Mouse (Mus musculus) midbrain, embryonic 10.5 days (tissue): ENCODE results near the gene Rsad1. TPM values are rescaled to one million over a fixed set of nuclear protein-coding genes. Genes with fewer than 3 reads are reported as not detected.

Source experiments
- DNase-seq: peaks from one replicate; pipeline ENCODE4 v3.0.0-alpha.2; 2017; ENCODE audit warnings: low spot score
- H3K27ac ChIP-seq: fragments of 300-500 bp; sonication (generic); replicated peaks from 2 replicates; pipeline ENCODE4 v1.5.1; 2016; ENCODE audit warnings: mild to moderate bottlenecking
- H3K27me3 ChIP-seq: fragments of 300-500 bp; sonication (generic); 2 replicates; pipeline ENCODE4 v1.6.1; 2016; ENCODE audit warnings: low read depth, mild to moderate bottlenecking; ENCODE audit not compliant: poor library complexity, severe bottlenecking
- H3K36me3 ChIP-seq: fragments of 300-500 bp; sonication (generic); 2 replicates; pipeline ENCODE4 v1.6.1; 2016; ENCODE audit warnings: mild to moderate bottlenecking, moderate library complexity
- H3K4me1 ChIP-seq: fragments of 300-500 bp; sonication (generic); 2 replicates; pipeline ENCODE4 v1.6.1; 2016
- H3K4me3 ChIP-seq: fragments of 300-500 bp; sonication (generic); 2 replicates; pipeline ENCODE4 v1.5.1; 2016; ENCODE audit warnings: mild to moderate bottlenecking, moderate library complexity
- H3K9me3 ChIP-seq: fragments of 300-500 bp; sonication (generic); replicated peaks from 2 replicates; pipeline ENCODE4 v1.6.1; 2016; ENCODE audit warnings: mild to moderate bottlenecking
- WGBS: fragments of 180-500 bp; shearing (Covaris S2); methylation state at CpG from one replicate; pipeline ENCODE4 v1.1.7; 2016; 5-methylcytosine and 5-hydroxymethylcytosine counted together
- polyA plus RNA-seq: library from polyadenylated mRNA; unstranded; fragments of >200 nt; fragmentation: Nextera tagmentation; extraction: Ambion mirVana; gene quantifications from 2 replicates; pipeline ENCODE4 v1.2.1, GENCODE M21; 2016

Rsad1 gene
- polyA plus RNA-seq, 1 experiment from 2014 or later, result 5.1 TPM

GRCm38 (mm10) chr11:94544422-94544821 lies 4.6 kb downstream of the Rsad1 start:
- WGBS, result 62% methylated on average over 18 of the region's 18 CpGs
- Histone ChIP-seq H3K4me3 (peak overlapping the region; percentile 35), H3K27me3 (no peaks in the 10 kb centered on the region), H3K9me3 (no peaks in the 10 kb centered on the region), H3K36me3 (peaks cover 16% of the 10 kb centered on the region), H3K27ac (0 out of 2 replicates have a peak overlapping the region, but pooled peaks have one; percentile 1), H3K4me1 (peaks cover 24% of the 10 kb centered on the region)
- no peak for DNase-seq

GRCm38 (mm10) chr11:94543932-94544331 lies 5.1 kb downstream of the Rsad1 start:
- H3K27ac ChIP-seq, result no peak overlapping the region
- H3K27me3 ChIP-seq, result no peaks in the 10 kb centered on the region
- peak overlapping the region; percentile 35; the same call in 1 of the 2 replicates for H3K4me3 ChIP-seq
- WGBS, result 37% methylated on average over 9 of the region's 9 CpGs
- H3K36me3 ChIP-seq, result peaks cover 16% of the 10 kb centered on the region
- H3K4me1 ChIP-seq, result peaks cover 21% of the 10 kb centered on the region
- H3K9me3 ChIP-seq, result no peaks in the 10 kb centered on the region
- DNase-seq, result peak; percentile 69

DNA sequence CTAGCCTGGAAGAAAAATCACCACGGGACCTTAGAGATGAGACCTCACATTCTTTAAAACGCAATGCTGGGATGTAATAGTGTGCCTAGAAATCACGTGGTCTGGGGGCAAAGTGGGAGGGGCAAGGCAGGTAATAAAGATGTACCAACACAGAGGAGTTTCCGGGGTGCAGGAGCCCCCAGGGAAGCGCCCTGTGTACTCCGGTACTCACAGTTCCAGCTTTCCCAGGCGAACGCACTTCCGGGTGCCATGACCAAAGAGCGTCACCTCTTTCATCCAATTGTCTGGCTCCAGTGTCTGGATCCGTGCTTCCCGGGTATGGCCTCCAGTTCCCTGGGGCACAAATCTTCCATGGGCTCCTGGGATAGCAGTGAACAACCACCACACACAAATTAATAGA lies 5.7 kb downstream of the Rsad1 start:
- no peaks in the 10 kb centered on the region for H3K9me3 ChIP-seq
- no peak overlapping the region for H3K27ac ChIP-seq
- peaks cover 16% of the 10 kb centered on the region for H3K36me3 ChIP-seq
- no peak overlapping the region for H3K4me3 ChIP-seq
- peaks cover 15% of the 10 kb centered on the region for H3K4me1 ChIP-seq
- 85% methylated on average over 12 of the region's 12 CpGs for WGBS
- H3K27me3 ChIP-seq, result no peaks in the 10 kb centered on the region
- no peak for DNase-seq

DNA sequence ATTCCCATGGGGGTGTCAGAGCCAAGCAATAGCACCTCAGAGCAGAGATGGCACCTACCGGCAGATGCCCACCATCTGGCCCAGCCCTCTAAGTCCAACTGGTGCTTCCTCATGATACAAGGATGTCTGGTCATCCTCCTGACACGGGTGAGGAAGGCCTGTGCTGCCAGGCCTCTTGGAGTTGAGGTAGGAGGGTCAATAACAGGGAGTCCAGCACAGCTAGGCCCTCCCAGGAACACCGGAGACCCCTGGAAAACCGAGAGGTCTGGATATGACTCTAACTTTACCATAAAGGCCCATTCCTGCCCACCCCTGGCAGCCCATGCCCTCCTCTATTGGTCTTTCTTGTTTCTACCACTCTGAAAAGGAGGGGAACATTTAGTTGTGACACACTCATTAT lies 6.7 kb downstream of the Rsad1 start:
- whole genome bisulfite sequencing, result 88% methylated on average over 4 of the region's 4 CpGs
- H3K4me3 ChIP-seq, result no peak overlapping the region
- H3K9me3 ChIP-seq, result no peaks in the 10 kb centered on the region
- H3K4me1 ChIP-seq, result peaks cover 9% of the 10 kb centered on the region
- peaks cover 16% of the 10 kb centered on the region for H3K36me3 ChIP-seq
- DNase-seq, result no peak
- H3K27ac ChIP-seq, result no peak overlapping the region
- no peaks in the 10 kb centered on the region for H3K27me3 ChIP-seq

- H3K4me3 ChIP-seq, result no peak overlapping the region
- no peaks in the 10 kb centered on the region for H3K27me3 ChIP-seq
- H3K9me3 ChIP-seq, result no peaks in the 10 kb centered on the region
- no peak for DNase-seq
- H3K36me3 ChIP-seq, result peaks cover 16% of the 10 kb centered on the region
- H3K4me1 ChIP-seq, result peaks cover 8% of the 10 kb centered on the region
- H3K27ac ChIP-seq, result no peak overlapping the region
- 82% methylated on average over 7 of the region's 7 CpGs for WGBS
Measured at GRCm38 (mm10) chr11:94539761-94540160, 9.3 kb downstream of the Rsad1 start.

DNA sequence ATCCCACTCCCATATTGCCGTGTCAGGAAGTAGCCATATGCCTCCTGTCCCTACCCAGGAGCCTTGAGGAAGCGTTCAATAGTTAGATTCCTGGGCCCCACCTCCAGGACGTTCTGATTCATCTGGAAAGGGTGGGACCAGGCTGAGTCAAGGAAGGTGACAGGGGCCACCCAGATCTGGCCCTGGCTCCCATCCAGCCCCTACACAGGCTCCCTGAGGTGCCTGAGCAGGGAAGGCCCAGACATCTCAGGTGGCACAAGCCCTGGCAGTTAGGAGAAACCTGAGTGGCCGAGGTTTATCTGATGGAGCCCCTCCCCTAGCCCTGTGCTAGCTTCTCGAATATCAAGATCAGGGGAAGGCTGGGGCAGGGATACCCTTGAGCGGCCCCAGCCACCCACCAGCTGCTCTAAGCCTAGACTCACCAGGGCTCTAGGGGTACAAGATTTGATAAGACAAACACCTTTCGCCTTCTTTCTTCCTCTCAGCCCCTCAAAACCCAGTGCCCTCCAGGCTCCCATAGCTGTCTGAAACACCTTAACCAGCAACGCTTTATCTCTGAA lies 10.2 kb downstream of the Rsad1 start:
- H3K27me3 ChIP-seq, result no peaks in the 10 kb centered on the region
- no peaks in the 10 kb centered on the region for H3K9me3 ChIP-seq
- 64% methylated on average over 8 of the region's 8 CpGs for WGBS
- DNase-seq, result no peak
- H3K4me3 ChIP-seq, result no peak overlapping the region
- H3K4me1 ChIP-seq, result no peaks in the 10 kb centered on the region; the same call in 1 of the 2 replicates
- peaks cover 16% of the 10 kb centered on the region for H3K36me3 ChIP-seq
- H3K27ac ChIP-seq, result no peak overlapping the region; the same call in 1 of the 2 replicates

GRCm38 (mm10) chr11:94533171-94533570 lies 15.9 kb downstream of the Rsad1 start:
- 82% methylated on average over 8 of the region's 8 CpGs for WGBS

DNA sequence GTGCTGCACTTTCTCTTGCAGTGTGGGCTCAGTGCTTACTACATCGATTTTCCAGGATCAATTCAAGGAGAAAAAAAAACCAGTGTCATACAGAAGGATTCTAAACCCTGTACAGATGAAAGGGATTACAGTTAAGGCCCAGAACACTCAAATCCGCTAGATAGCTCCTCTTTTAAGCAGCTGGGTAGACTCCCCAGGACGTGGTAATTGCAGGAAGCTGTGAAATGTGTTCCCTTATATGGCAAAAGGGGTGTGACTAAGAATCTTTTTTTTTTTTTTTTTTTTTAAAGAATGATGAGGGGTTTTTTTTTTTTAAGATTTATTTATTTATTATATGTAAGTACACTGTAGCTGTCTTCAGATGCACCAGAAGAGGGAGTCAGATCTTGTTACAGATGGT lies 20.2 kb downstream of the Rsad1 start:
- Histone ChIP-seq H3K27me3 (no peaks in the 10 kb centered on the region), H3K9me3 (no peaks in the 10 kb centered on the region), H3K4me3 (no peak overlapping the region), H3K4me1 (peaks cover 13% of the 10 kb centered on the region), H3K36me3 (no peaks in the 10 kb centered on the region), H3K27ac (no peak overlapping the region)
- 59% methylated on average over 3 of the region's 3 CpGs for WGBS
- DNase-seq, result no peak

More at GRCm38 (mm10) chr11:94533171-94533570, 15.9 kb downstream of the Rsad1 start:
- Histone ChIP-seq H3K4me1 (no peaks in the 10 kb centered on the region), H3K4me3 (no peak overlapping the region), H3K27ac (no peak overlapping the region; the same call in 1 of the 2 replicates), H3K27me3 (no peaks in the 10 kb centered on the region), H3K36me3 (no peaks in the 10 kb centered on the region), H3K9me3 (no peaks in the 10 kb centered on the region)
- no peak for DNase-seq

GRCm38 (mm10) chr11:94526171-94526879 lies 22.7 kb downstream of the Rsad1 start:
- Histone ChIP-seq H3K9me3 (no peaks in the 10 kb centered on the region), H3K27me3 (peaks cover 18% of the 10 kb centered on the region), H3K36me3 (no peaks in the 10 kb centered on the region), H3K4me3 (no peak overlapping the region), H3K27ac (no peak overlapping the region), H3K4me1 (peaks cover 21% of the 10 kb centered on the region)
- WGBS, result 53% methylated on average over 9 of the region's 9 CpGs
- DNase-seq, result no peak

DNA sequence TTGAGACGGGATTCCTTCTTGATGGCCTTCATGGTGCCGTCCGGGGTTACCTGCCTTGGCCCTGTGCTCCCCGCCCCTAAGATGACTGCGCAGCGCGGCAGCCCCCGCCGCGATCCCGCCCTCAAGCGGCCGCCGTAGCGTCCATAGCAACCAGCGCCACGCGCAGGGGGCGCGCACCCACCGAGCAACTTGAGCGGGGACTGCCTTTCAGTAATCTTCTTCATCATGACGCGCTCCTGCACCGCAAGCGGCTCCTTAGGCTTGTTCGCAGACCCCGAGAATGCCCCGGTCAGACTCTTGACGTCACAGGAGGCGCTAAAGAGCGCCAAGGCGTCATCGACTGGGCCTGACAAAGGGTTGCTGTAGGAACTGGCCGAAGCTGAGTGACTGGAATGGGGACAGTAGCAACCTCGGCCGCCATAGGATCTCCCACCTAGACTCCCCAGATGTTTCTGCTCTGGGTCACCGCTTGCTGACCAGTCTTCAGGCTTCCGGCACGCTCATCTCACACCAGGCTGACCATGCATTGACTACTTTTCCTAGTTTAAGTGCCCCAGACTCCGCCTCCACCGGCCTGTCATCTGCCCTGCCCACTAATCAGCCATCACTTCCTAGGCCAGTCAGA lies 27.7 kb downstream of the Rsad1 start, which contains the start of gene Mycbpap:
Mycbpap (minus strand) TSS at position 524 of the 625 bp plus-strand sequence.
- Histone ChIP-seq H3K4me1 (peaks cover 47% of the 10 kb centered on the region), H3K27ac (peak within 1 kb of the TSS; percentile 83), H3K4me3 (peak within 1 kb of the TSS; percentile 75), H3K36me3 (no peaks in the 10 kb centered on the region), H3K27me3 (peaks cover 18% of the 10 kb centered on the region), H3K9me3 (no peaks in the 10 kb centered on the region)
- WGBS, result under 1% methylated on average over 42 of the region's 42 CpGs
- peak; percentile 81 for DNase-seq

GRCm38 (mm10) chr11:94513452-94513851 lies 35.6 kb downstream of the Rsad1 start:
- Histone ChIP-seq H3K27me3 (no peaks in the 10 kb centered on the region), H3K4me1 (peaks cover 11% of the 10 kb centered on the region), H3K4me3 (no peak overlapping the region), H3K27ac (no peak overlapping the region), H3K9me3 (no peaks in the 10 kb centered on the region; the same call in 1 of the 2 replicates), H3K36me3 (no peaks in the 10 kb centered on the region)
- 77% methylated on average over 9 of the region's 9 CpGs for WGBS
- no peak for DNase-seq

GRCm38 (mm10) chr11:94508976-94509375 lies 40.1 kb downstream of the Rsad1 start:
- Histone ChIP-seq H3K27me3 (no peaks in the 10 kb centered on the region), H3K27ac (no peak overlapping the region), H3K4me3 (no peak overlapping the region), H3K4me1 (no peaks in the 10 kb centered on the region), H3K36me3 (no peaks in the 10 kb centered on the region), H3K9me3 (no peaks in the 10 kb centered on the region; the same call in 1 of the 2 replicates)
- 92% methylated on average over 10 of the region's 10 CpGs for WGBS
- DNase-seq, result no peak

- H3K9me3 ChIP-seq, result no peaks in the 10 kb centered on the region
- no peak overlapping the region for H3K4me3 ChIP-seq
- H3K27me3 ChIP-seq, result peaks cover 62% of the 10 kb centered on the region
- no peaks in the 10 kb centered on the region for H3K36me3 ChIP-seq
- WGBS, result 91% methylated on average over 8 of the region's 8 CpGs
- peaks cover 27% of the 10 kb centered on the region for H3K4me1 ChIP-seq
- no peak overlapping the region for H3K27ac ChIP-seq
- no peak for DNase-seq
Measured at GRCm38 (mm10) chr11:94501482-94501881, 47.6 kb downstream of the Rsad1 start.
